Mouse (Mus musculus): ENCODE measurements at regions not wholly inside any gene's neighbourhood (a gene's known extent, or its start where the extent isn't known, plus 50 kb on each side); places are given as distances from the start of the nearest gene placed in this dataset.

DNA sequence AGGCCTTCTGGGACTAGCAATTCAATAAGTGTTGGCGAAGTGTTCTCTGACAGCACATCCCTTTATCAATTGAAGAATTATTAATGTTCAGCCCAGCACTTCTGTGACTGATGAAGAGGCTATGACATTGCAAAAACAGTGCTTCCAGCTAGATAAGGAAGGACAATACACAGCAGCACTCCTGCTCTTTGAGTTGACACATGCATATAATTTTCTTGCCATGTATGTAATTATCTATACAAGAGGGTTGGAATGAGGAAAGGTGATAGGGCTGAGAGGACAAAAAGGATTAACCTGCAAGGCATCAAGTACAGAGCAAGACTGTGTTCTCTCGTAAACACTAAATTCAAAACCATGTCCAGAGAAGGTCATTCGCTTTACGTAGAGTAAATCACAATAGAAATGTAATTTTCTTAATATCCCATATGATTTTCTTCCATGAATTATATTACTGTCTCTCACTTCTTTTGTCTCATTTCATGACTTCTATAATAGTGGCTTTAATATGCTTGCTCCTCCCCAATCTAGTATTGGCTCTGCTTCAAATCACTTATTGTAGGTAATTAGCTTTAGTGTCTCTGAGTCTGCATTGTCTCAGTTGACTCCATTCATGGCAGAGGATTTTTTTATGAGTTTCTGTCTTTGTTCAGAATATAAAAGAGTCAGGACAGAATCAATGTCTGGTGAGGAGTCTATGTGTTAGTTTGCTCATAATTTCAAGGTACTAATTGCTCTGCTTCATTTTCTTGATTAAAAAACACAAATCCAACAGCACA lies 460.9 kb downstream of the Slco4c1 start:
- TF ChIP-seq POLR2A (IDR thresholded peaks at IDR 0.05; ENCODE audit: insufficient read length, low read depth) (no peak), CEBPB (IDR thresholded peaks at IDR 0.05; ENCODE audit: insufficient read depth, poor library complexity, severe bottlenecking) (no peak), TCF12 (IDR thresholded peaks at IDR 0.05; ENCODE audit: insufficient read depth, poor library complexity, severe bottlenecking) (no peak)
